ENCODE assay signal across 8 mouse cellular contexts in the genomic region with DNA sequence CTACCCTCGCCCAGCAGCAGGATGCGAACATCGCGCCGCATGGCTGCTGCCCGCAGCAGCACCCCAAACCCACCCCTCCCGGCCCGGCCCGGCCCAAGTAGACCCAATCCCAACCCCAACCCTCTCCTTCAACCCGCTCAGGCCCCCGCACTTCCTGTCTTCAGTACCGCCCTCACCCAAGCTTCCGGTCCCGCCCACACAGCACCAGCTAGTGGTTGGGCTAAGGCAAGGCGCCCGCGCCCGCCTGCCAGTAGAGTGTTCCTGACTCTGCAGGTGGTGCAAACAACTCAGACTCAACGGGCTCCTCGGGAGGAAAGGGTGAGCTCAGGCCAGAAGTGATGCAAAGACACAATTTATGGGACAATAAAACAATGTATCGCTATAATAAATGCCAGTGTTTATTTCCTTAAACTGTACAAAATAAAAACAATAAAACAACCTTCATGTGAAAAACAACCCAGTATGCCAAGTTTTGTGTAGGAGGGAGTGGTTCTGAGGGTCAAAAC. TPM values are rescaled to one million over a fixed set of nuclear protein-coding genes. Genes with fewer than 3 reads are reported as not detected.
DNase-seq lines count a peak whose midpoint lies in the region; ATAC-seq and TF ChIP-seq lines count a peak whose summit lies in the region.

Gene Rhot2, minus strand, starts transcription at position 456 of the 506 bp plus-strand sequence.

- peak within 1 kb of the TSS; percentile 98 for H3K4me3 ChIP-seq in gastrocnemius, adult 2 months
- peak within 1 kb of the TSS; percentile 83 for H3K4me3 ChIP-seq in hindbrain, postnatal 0 days (ENCODE audit: low read length)
- peak within 1 kb of the TSS; percentile 99 for H3K4me3 ChIP-seq in megakaryocyte, embryonic 14.5 days (replicated peaks)

- H3K27ac ChIP-seq in gastrocnemius, adult 2 months, result peak within 1 kb of the TSS; percentile 97
- peak within 1 kb of the TSS; percentile 83 for H3K27ac ChIP-seq in hindbrain, postnatal 0 days

- peak within 1 kb of the TSS; percentile 75 for H3K9ac ChIP-seq in hindbrain, postnatal 0 days (replicated peaks; ENCODE audit: low read length)

- intact Hi-C loops in gastrocnemius, adult 2 months (cut with DNase I), result loop anchor here (2.0 kb wide), 1 partner anchor 16 kb away; the partner anchor contains the start of gene Wdr90

- 2% methylated on average over 17 of the region's 21 CpGs for WGBS in hindbrain, postnatal 0 days

- peak; percentile 59 for TF ChIP-seq CTCF in gastrocnemius, adult 2 months (IDR thresholded peaks at IDR 0.05)
- TF ChIP-seq CTCF in hindbrain, postnatal 0 days (IDR thresholded peaks at IDR 0.05; ENCODE audit: low read depth), result peak; percentile 82

- no peaks in the 10 kb centered on the region for H3K27me3 ChIP-seq in hindbrain, postnatal 0 days (ENCODE audit: insufficient read depth, low read length)
- no peaks in the 10 kb centered on the region for H3K27me3 ChIP-seq in megakaryocyte, embryonic 14.5 days (replicated peaks)

- H3K9me3 ChIP-seq in hindbrain, postnatal 0 days (ENCODE audit: low read length), result no peaks in the 10 kb centered on the region
- H3K9me3 ChIP-seq in megakaryocyte, embryonic 14.5 days, result no peaks in the 10 kb centered on the region

- H3K36me3 ChIP-seq in hindbrain, postnatal 0 days (ENCODE audit: insufficient read depth, low read length), result peaks cover 30% of the 10 kb centered on the region
- peaks cover 82% of the 10 kb centered on the region for H3K36me3 ChIP-seq in megakaryocyte, embryonic 14.5 days (replicated peaks; ENCODE audit: low read length)

- peaks cover 7% of the 10 kb centered on the region; the same call in 1 of the 2 replicates for H3K4me1 ChIP-seq in hindbrain, postnatal 0 days (ENCODE audit: insufficient read depth, low read length)
- peaks cover 64% of the 10 kb centered on the region for H3K4me1 ChIP-seq in megakaryocyte, embryonic 14.5 days

- peak within 1 kb of the TSS; percentile 67 for H3K4me2 ChIP-seq in hindbrain, postnatal 0 days (ENCODE audit: low read depth, low read length)

- DNase-seq in WW6 (ENCODE audit: low read depth, low spot score), result peak; percentile 67
- peak; percentile 77 to 88 for DNase-seq in cerebellum, postnatal 4 days (ENCODE audit: low spot score in 2 of 2)
- DNase-seq in gastrocnemius, adult 2 months, result peak; percentile 98
- DNase-seq in hindbrain, postnatal 0 days (ENCODE audit: low spot score), result peak; percentile 96
- peak; percentile 78 to 94 for DNase-seq in left cerebral cortex, adult 8-10 months (ENCODE audit: low spot score in 2 of 2)
- peak; percentile 97 to 98 for DNase-seq in right cerebral cortex, postnatal 10 days (ENCODE audit: low spot score in 2 of 2)
- DNase-seq in urinary bladder, postnatal 25 days (ENCODE audit: low spot score), result peak; percentile 92

- ATAC-seq in hindbrain, postnatal 0 days, result peak; percentile 95

RNA-seq across cellular contexts. Expression of gene Rhot2, which starts in this region (rescaled TPM):
- total RNA-seq in gastrocnemius, adult 2 months (2021), result 10 to 100 TPM; 58.1 to 89.3 TPM
- total RNA-seq in hindbrain, postnatal 0 days (2014; rRNA removed), result 39.8 and 64.1 TPM in 2 replicates
- 14.6 and 15.8 TPM in 2 replicates for polyA plus RNA-seq in hindbrain, postnatal 0 days (2015; fragmentation: Nextera tagmentation; extraction: Ambion mirVana)
- total RNA-seq in left cerebral cortex, adult 8-10 months (2022), result 10 to 100 TPM; 59.9 to 86.5 (median 78.9) TPM
- 59.4 and 75.2 TPM in 2 replicates for polyA plus RNA-seq in megakaryocyte, embryonic 14.5 days (2012; ENCODE audit: insufficient read depth, low replicate concordance)

Comparison
In these comparisons a context has a peak if more than half of its experiments do, and no peak if none do; other contexts are left out.
1. Peak in every context shown above with its lines: DNase-seq, ATAC-seq, H3K4me3 ChIP-seq and H3K27ac ChIP-seq.